Mouse (Mus musculus): ENCODE data around the gene Ap4b1.
"Not testable (repeated sequence)": the region's sequence is repeated elsewhere in the genome, so short reads cannot be mapped to it uniquely, and the experiment has no call there.

The Ap4b1 gene

GRCm38 (mm10) chr3:103799507-103799906, 9.8 kb upstream of the Ap4b1 start:
- in situ Hi-C loops (cut with MboI), result no loop called here

GRCm38 (mm10) chr3:103801631-103802531, 7.4 kb upstream of the Ap4b1 start:
- in situ Hi-C loops (cut with MboI), result no loop called here

GRCm38 (mm10) chr3:103802861-103803260, 6.5 kb upstream of the Ap4b1 start:
- in situ Hi-C loops (cut with MboI), result no loop called here

GRCm38 (mm10) chr3:103805671-103806070, 3.6 kb upstream of the Ap4b1 start:
- in situ Hi-C loops (cut with MboI), result no loop called here

GRCm38 (mm10) chr3:103809799-103810150, 455 bp downstream of the Ap4b1 start:
- in situ Hi-C loops (cut with MboI), result no loop called here

- in situ Hi-C loops (cut with MboI), result no loop called here
These were observed 1.6 kb downstream of the Ap4b1 start for GRCm38 (mm10) chr3:103810967-103811366.

- in situ Hi-C loops (cut with MboI), result no loop called here
These were observed 18.2 kb downstream of the Ap4b1 start for GRCm38 (mm10) chr3:103827548-103827947.

- in situ Hi-C loops (cut with MboI), result no loop called here
These were observed 19.7 kb downstream of the Ap4b1 start for GRCm38 (mm10) chr3:103829036-103829435.

GRCm38 (mm10) chr3:103830681-103831080, 21.4 kb downstream of the Ap4b1 start:
- in situ Hi-C loops (cut with MboI), result not testable (repeated sequence)

GRCm38 (mm10) chr3:103831146-103831545, 21.8 kb downstream of the Ap4b1 start:
- in situ Hi-C loops (cut with MboI), result no loop called here

GRCm38 (mm10) chr3:103832426-103832825, 23.1 kb downstream of the Ap4b1 start, which contains the start of gene Bcl2l15:
Bcl2l15 (plus strand) TSS chr3:103832601.
- in situ Hi-C loops (cut with MboI), result no loop called here

- in situ Hi-C loops (cut with MboI), result no loop called here
These were observed 24.7 kb downstream of the Ap4b1 start for GRCm38 (mm10) chr3:103834001-103834400.

GRCm38 (mm10) chr3:103835272-103835950, 26.1 kb downstream of the Ap4b1 start:
- in situ Hi-C loops (cut with MboI), result no loop called here

GRCm38 (mm10) chr3:103835951-103836310, 26.6 kb downstream of the Ap4b1 start:
- in situ Hi-C loops (cut with MboI), result no loop called here

- in situ Hi-C loops (cut with MboI), result no loop called here
These were observed 27.1 kb downstream of the Ap4b1 start for GRCm38 (mm10) chr3:103836453-103836852.

GRCm38 (mm10) chr3:103839711-103840110, 30.4 kb downstream of the Ap4b1 start:
- in situ Hi-C loops (cut with MboI), result no loop called here

GRCm38 (mm10) chr3:103840195-103840594, 30.9 kb downstream of the Ap4b1 start:
- in situ Hi-C loops (cut with MboI), result not testable (repeated sequence)

GRCm38 (mm10) chr3:103840946-103841345, 31.6 kb downstream of the Ap4b1 start:
- in situ Hi-C loops (cut with MboI), result not testable (repeated sequence)

- in situ Hi-C loops (cut with MboI), result no loop called here
These were observed 41.5 kb downstream of the Ap4b1 start for GRCm38 (mm10) chr3:103850644-103851363.

GRCm38 (mm10) chr3:103851481-103851880, 42.2 kb downstream of the Ap4b1 start:
- in situ Hi-C loops (cut with MboI), result no loop called here

GRCm38 (mm10) chr3:103851882-103852281, 42.6 kb downstream of the Ap4b1 start:
- in situ Hi-C loops (cut with MboI), result no loop called here

- in situ Hi-C loops (cut with MboI), result no loop called here
These were observed 43.4 kb downstream of the Ap4b1 start for GRCm38 (mm10) chr3:103852565-103853299.

Measured in mature B cell (primary cell).